Mouse (Mus musculus) CH12.LX (cell line): ENCODE measurements around the gene Ptges3. TPM values are rescaled to one million over a fixed set of nuclear protein-coding genes. Genes with fewer than 3 reads are reported as not detected.

Experiments used
- DNase-seq: peaks from one replicate; pipeline ENCODE4 v3.0.0-alpha.2; 2013; ENCODE audit errors: extremely low read depth
- H3K27ac ChIP-seq: 2 replicates; pipeline ENCODE4 v1.5.1; 2012; ENCODE audit warnings: low read depth, mild to moderate bottlenecking, control low read depth, moderate library complexity; ENCODE audit not compliant: insufficient read depth
- H3K27me3 ChIP-seq: replicated peaks from 2 replicates; pipeline ENCODE3; 2012; ENCODE audit warnings: inconsistent platforms
- H3K36me3 ChIP-seq, 2 experiments: replicated peaks in 1 of 2; 2 replicates each; pipeline versions ENCODE3 to v1.6.1; 2012; ENCODE audit warnings: inconsistent platforms in 1 of 2, low read length in 1 of 2, mild to moderate bottlenecking in 1 of 2, mixed read lengths in 1 of 2, moderate library complexity in 1 of 2; ENCODE audit not compliant: control insufficient read depth in 1 of 2, insufficient read depth in 1 of 2
- H3K4me1 ChIP-seq, 2 experiments: 2 replicates each; pipeline ENCODE4 v1.6.1; 2012; ENCODE audit warnings: inconsistent platforms in 1 of 2, moderate library complexity in 1 of 2; ENCODE audit not compliant: insufficient read depth in 2 of 2, control insufficient read depth in 1 of 2
- H3K4me2 ChIP-seq: 2 replicates; pipeline ENCODE4 v1.6.1; 2012; ENCODE audit warnings: low read depth, mild to moderate bottlenecking, control low read depth; ENCODE audit not compliant: poor library complexity, insufficient read depth, severe bottlenecking
- H3K4me3 ChIP-seq, 3 experiments: fragments of 150-350 bp in 1 of 3; sonication (generic) in 1 of 3; replicated peaks in 1 of 3; 2 replicates each; pipeline versions ENCODE3 to v1.5.1; 2011 to 2012; ENCODE audit warnings: low read depth in 2 of 3, low read length in 2 of 3, mild to moderate bottlenecking in 2 of 3, moderate library complexity in 2 of 3, control low read depth in 1 of 3, improper control_type of control experiment in 1 of 3, inconsistent platforms in 1 of 3, mixed read lengths in 1 of 3; ENCODE audit not compliant: poor library complexity in 1 of 3
- H3K79me2 ChIP-seq: replicated peaks from 2 replicates; pipeline ENCODE4 v1.6.1; 2012; ENCODE audit warnings: mild to moderate bottlenecking, moderate library complexity; ENCODE audit not compliant: control insufficient read depth, poor library complexity, insufficient read depth, severe bottlenecking; ENCODE audit errors: extremely low read depth
- H3K9ac ChIP-seq: 2 replicates; pipeline ENCODE4 v1.6.1; 2012; ENCODE audit warnings: low read depth, mild to moderate bottlenecking, control low read depth, moderate library complexity; ENCODE audit not compliant: insufficient read depth
- H3K9me3 ChIP-seq: replicated peaks from 2 replicates; pipeline ENCODE3; 2012; ENCODE audit warnings: low read length, inconsistent platforms, mixed read lengths
- BHLHE40 ChIP-seq: IDR thresholded peaks from 2 replicates; pipeline ENCODE4 v1.6.1; 2011; ENCODE audit warnings: mild to moderate bottlenecking, low read depth, low read length, improper control_type of control experiment
- CHD1 ChIP-seq: IDR thresholded peaks from 2 replicates; pipeline ENCODE4 v1.6.1; 2012; ENCODE audit warnings: low read depth, low read length, improper control_type of control experiment, inconsistent platforms
- CTCF ChIP-seq, 2 experiments: IDR thresholded peaks in 1 of 2; conservative IDR thresholded peaks in 1 of 2; 2 replicates each; pipeline ENCODE4 v1.5.1; 2011 to 2012; ENCODE audit warnings: low read depth in 2 of 2, low read length in 2 of 2, improper control_type of control experiment in 1 of 2, inconsistent platforms in 1 of 2, mild to moderate bottlenecking in 1 of 2, moderate library complexity in 1 of 2
- E2F4 ChIP-seq: IDR thresholded peaks from 2 replicates; pipeline ENCODE4 v1.6.1; 2011; ENCODE audit warnings: low read depth, low read length, improper control_type of control experiment; ENCODE audit not compliant: insufficient replicate concordance
- ELF1 ChIP-seq: IDR thresholded peaks from 2 replicates; pipeline ENCODE4 v1.6.1; 2014; ENCODE audit warnings: low read depth, mild to moderate bottlenecking, inconsistent platforms, low read length, improper control_type of control experiment
- EP300 ChIP-seq: IDR thresholded peaks from 2 replicates; pipeline ENCODE4 v1.6.1; 2011; ENCODE audit warnings: low read length, improper control_type of control experiment
- ETS1 ChIP-seq: conservative IDR thresholded peaks from 2 replicates; pipeline ENCODE4 v1.6.1; 2012; ENCODE audit warnings: low read depth, mild to moderate bottlenecking, inconsistent platforms, low read length, improper control_type of control experiment, moderate library complexity
- HCFC1 ChIP-seq: IDR thresholded peaks from 2 replicates; pipeline ENCODE4 v1.6.1; 2012; ENCODE audit warnings: low read depth, mild to moderate bottlenecking, inconsistent platforms, low read length, improper control_type of control experiment
- JUN ChIP-seq: IDR thresholded peaks from 2 replicates; pipeline ENCODE4 v1.6.1; 2011; ENCODE audit warnings: low read depth, mild to moderate bottlenecking, low read length, improper control_type of control experiment, moderate library complexity; ENCODE audit not compliant: insufficient read depth
- JUND ChIP-seq: conservative IDR thresholded peaks from 2 replicates; pipeline ENCODE4 v1.6.1; 2011; ENCODE audit warnings: low read depth, low read length, improper control_type of control experiment
- KAT2A ChIP-seq: IDR thresholded peaks from 2 replicates; pipeline ENCODE4 v1.6.1; 2012; ENCODE audit warnings: low read length, improper control_type of control experiment, inconsistent platforms; ENCODE audit not compliant: insufficient replicate concordance
- MAFK ChIP-seq: IDR thresholded peaks from 2 replicates; pipeline ENCODE4 v1.6.1; 2011; ENCODE audit warnings: low read length, improper control_type of control experiment; ENCODE audit not compliant: insufficient replicate concordance
- MAZ ChIP-seq: IDR thresholded peaks from 2 replicates; pipeline ENCODE4 v1.6.1; 2012; ENCODE audit warnings: low read depth, mild to moderate bottlenecking, inconsistent platforms, low read length, improper control_type of control experiment, moderate library complexity
- MEF2A ChIP-seq: IDR thresholded peaks from 2 replicates; pipeline ENCODE4 v1.6.1; 2014; ENCODE audit warnings: low read depth, mild to moderate bottlenecking, inconsistent platforms, low read length, improper control_type of control experiment, borderline replicate concordance
- MXI1 ChIP-seq: IDR thresholded peaks from 2 replicates; pipeline ENCODE4 v1.6.1; 2011; ENCODE audit warnings: mild to moderate bottlenecking, low read depth, low read length, improper control_type of control experiment
- MYC ChIP-seq: IDR thresholded peaks from 2 replicates; pipeline ENCODE4 v1.6.1; 2011; ENCODE audit warnings: low read depth, mild to moderate bottlenecking, improper control_type of control experiment, low read length
- PAX5 ChIP-seq: IDR thresholded peaks from 2 replicates; pipeline ENCODE4 v1.6.1; 2012; ENCODE audit warnings: low read length, inconsistent platforms, mixed read lengths
- POLR2AphosphoS2 ChIP-seq: IDR thresholded peaks from 2 replicates; pipeline ENCODE4 v1.6.1; 2011; ENCODE audit warnings: low read depth, low read length, improper control_type of control experiment
- RCOR1 ChIP-seq: conservative IDR thresholded peaks from 2 replicates; pipeline ENCODE4 v1.6.1; 2012; ENCODE audit warnings: low read depth, mild to moderate bottlenecking, inconsistent platforms, low read length, improper control_type of control experiment
- SIN3A ChIP-seq: IDR thresholded peaks from 2 replicates; pipeline ENCODE4 v1.6.1; 2012; ENCODE audit warnings: low read length, improper control_type of control experiment, inconsistent platforms
- SMC3 ChIP-seq: IDR thresholded peaks from 2 replicates; pipeline ENCODE4 v1.6.1; 2011; ENCODE audit warnings: low read depth, low read length, improper control_type of control experiment
- TBP ChIP-seq: conservative IDR thresholded peaks from 2 replicates; pipeline ENCODE4 v1.6.1; 2011; ENCODE audit warnings: low read depth, low read length, improper control_type of control experiment
- UBTF ChIP-seq: IDR thresholded peaks from 2 replicates; pipeline ENCODE4 v1.6.1; 2012; ENCODE audit warnings: low read depth, mild to moderate bottlenecking, inconsistent platforms, low read length, improper control_type of control experiment, moderate library complexity
- USF1 ChIP-seq: IDR thresholded peaks from 2 replicates; pipeline ENCODE4 v1.6.1; 2014; ENCODE audit warnings: low read depth, mild to moderate bottlenecking, inconsistent platforms, low read length, improper control_type of control experiment
- ZC3H11A ChIP-seq: IDR thresholded peaks from 2 replicates; pipeline ENCODE4 v1.6.1; 2012; ENCODE audit warnings: low read depth, mild to moderate bottlenecking, inconsistent platforms, low read length, improper control_type of control experiment
- ZNF384 ChIP-seq: IDR thresholded peaks from 2 replicates; pipeline ENCODE4 v1.6.1; 2012; ENCODE audit warnings: low read depth, low read length, improper control_type of control experiment, inconsistent platforms
- dilution Hi-C: fragments of 300-500 bp; cut with MboI; formaldehyde crosslinking; loops from 2 replicates; pipeline ENCODE4 v1.14.3; 2020; ENCODE audit warnings: low sequenced_read_pairs; ENCODE audit not compliant: extremely low pct_unique_long_range_greater_than_20kb, extremely low pct_ligation_motif_present
- in situ Hi-C: fragments of 300-500 bp; cut with MboI; formaldehyde crosslinking; loops from 3 replicates; pipeline ENCODE4 v1.14.3; 2019; ENCODE audit warnings: low sequenced_read_pairs, low pct_ligation_motif_present, low pct_unique_long_range_greater_than_20kb, mixed read lengths
- polyA plus RNA-seq: library from polyadenylated mRNA; unstranded; fragments of >175 nt; gene quantifications from 2 replicates; pipeline ENCODE4 v1.2.1, GENCODE M21; 2012; ENCODE audit warnings: low read depth; ENCODE audit not compliant: insufficient read length
- total RNA-seq, 2 experiments: library from RNA; depleted of rRNA; stranded (reverse); fragments of 300-350 nt in 1 of 2; fragments of >200 nt in 1 of 2; gene quantifications; 2 replicates each; pipeline ENCODE4 v1.2.3; 2012 to 2014

The Ptges3 gene
- total and polyA plus RNA-seq, 3 experiments = 124 to 274 (median 196) TPM

DNA sequence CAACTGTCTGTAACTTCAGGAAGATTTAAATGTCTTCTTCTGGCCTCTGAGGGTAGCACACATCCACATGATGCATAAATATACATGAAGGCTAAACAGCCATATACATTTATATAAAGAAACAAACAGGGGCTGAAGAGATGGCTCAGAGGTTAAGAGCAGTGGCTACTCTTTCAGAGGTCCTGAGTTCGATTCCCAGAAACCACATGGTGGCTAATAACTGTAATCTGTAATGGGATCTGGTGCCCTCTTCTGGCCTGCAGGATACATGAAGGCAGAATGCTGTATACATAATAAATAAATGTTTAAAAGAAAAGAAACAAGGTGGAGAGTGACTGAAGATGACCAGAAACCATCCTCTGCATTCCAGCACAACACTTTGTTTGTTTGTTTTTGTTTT lies 21.7 kb downstream of the Ptges3 start:
- Histone ChIP-seq H3K36me3 (peaks cover 20 to 32% of the 10 kb centered on the region in 2 experiments), H3K27me3 (no peaks in the 10 kb centered on the region), H3K4me2 (no peak overlapping the region), H3K27ac (no peak overlapping the region), H3K4me3 (no peak overlapping the region), H3K4me1 (peaks cover 3 to 17% of the 10 kb centered on the region in 2 experiments; a peak in 3 of 4 replicates), H3K9ac (no peak overlapping the region)
- DNase-seq = no peak
- TF ChIP-seq ELF1 (no peak), MEF2A (no peak), POLR2AphosphoS2 (no peak), CTCF (conservative IDR thresholded peaks at IDR 0.05 in 1 of 2, IDR thresholded peaks at IDR 0.05 in 1 of 2; ENCODE audit: low read depth in 2 of 2, low read length in 2 of 2) (peak; percentile 33 to 58; a peak in 2 of 4 replicates), MYC (peak; percentile 82), ETS1 (no peak), E2F4 (no peak), KAT2A (no peak), PAX5 (no peak)
- TF ChIP-seq, all 38 proteins: peak for 2
- in situ Hi-C loops = no loop called here
- Histone ChIP-seq H3K9me3 (no peaks in the 10 kb centered on the region), H3K79me2 (peaks cover 24% of the 10 kb centered on the region)
- dilution Hi-C loops = no loop called here

GRCm38 (mm10) chr10:128081807-128082476 lies 23.2 kb downstream of the Ptges3 start:
- in situ Hi-C loops = no loop called here
- Histone ChIP-seq H3K27me3 (no peaks in the 10 kb centered on the region), H3K27ac (no peak overlapping the region), H3K4me3 (peak overlapping the region in 2 of 3 experiments; percentile 79 to 98), H3K4me2 (peak overlapping the region; percentile 53), H3K4me1 (peaks cover 3 to 28% of the 10 kb centered on the region in 2 experiments; a peak in 3 of 4 replicates), H3K79me2 (peaks cover 33% of the 10 kb centered on the region), H3K36me3 (peaks cover 29 to 41% of the 10 kb centered on the region in 2 experiments), H3K9me3 (no peaks in the 10 kb centered on the region), H3K9ac (peak overlapping the region; percentile 99)
- DNase-seq = no peak
- dilution Hi-C loops = no loop called here
- TF ChIP-seq ZNF384 (peak; percentile 69), MAFK (no peak)

DNA sequence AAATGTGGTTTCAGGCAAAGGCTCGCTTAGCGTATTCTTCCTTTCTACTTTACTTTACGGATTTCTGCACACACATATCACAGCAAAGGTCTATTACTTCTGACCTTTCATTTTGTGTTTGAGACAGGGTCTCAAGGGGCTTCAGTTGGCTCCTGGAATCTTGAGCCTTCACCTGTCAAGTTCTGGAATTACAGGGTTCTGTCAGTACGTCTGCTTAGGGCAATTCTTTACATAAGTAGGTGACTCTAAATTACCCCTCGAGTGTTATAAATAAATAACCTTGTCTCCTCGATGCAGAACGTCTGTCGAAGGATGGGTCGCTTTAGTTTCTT lies 23.7 kb downstream of the Ptges3 start:
- Histone ChIP-seq H3K9me3 (no peaks in the 10 kb centered on the region), H3K9ac (peak overlapping the region; percentile 99), H3K4me2 (peak overlapping the region; percentile 53), H3K4me1 (peaks cover 3 to 28% of the 10 kb centered on the region in 2 experiments; a peak in 3 of 4 replicates), H3K4me3 (peak overlapping the region; percentile 73 to 98 (median 79)), H3K36me3 (peaks cover 27 to 39% of the 10 kb centered on the region in 2 experiments), H3K27me3 (no peaks in the 10 kb centered on the region), H3K27ac (no peak overlapping the region), H3K79me2 (peaks cover 35% of the 10 kb centered on the region)
- dilution Hi-C loops (no loop called here), in situ Hi-C loops (no loop called here)
- TF ChIP-seq TBP = no peak
- no peak for TF ChIP-seq ZC3H11A
- no peak for TF ChIP-seq JUN
- no peak for TF ChIP-seq RCOR1
- TF ChIP-seq USF1 = no peak
- TF ChIP-seq CHD1 = no peak
- TF ChIP-seq SIN3A = no peak
- no peak for TF ChIP-seq UBTF
- TF ChIP-seq BHLHE40 = no peak
- TF ChIP-seq MAFK = no peak
- TF ChIP-seq SMC3 = no peak
- no peak for TF ChIP-seq POLR2AphosphoS2
- no peak for TF ChIP-seq MXI1
- TF ChIP-seq HCFC1 = no peak
- no peak for TF ChIP-seq JUND
- no peak for TF ChIP-seq EP300
- no peak for TF ChIP-seq MAZ
- TF ChIP-seq CTCF (conservative IDR thresholded peaks at IDR 0.05 in 1 of 2, IDR thresholded peaks at IDR 0.05 in 1 of 2; ENCODE audit: low read depth in 2 of 2, low read length in 2 of 2) = no peak
- DNase-seq = no peak
